Mouse (Mus musculus): ENCODE results near the gene Nnmt.

Nnmt gene

GRCm38 (mm10) chr9:48549056-48549455 lies 55.9 kb downstream of the Nnmt start:
- DNase-seq, result no peak

- DNase-seq, result no peak
Measured at GRCm38 (mm10) chr9:48547233-48547632, 57.7 kb downstream of the Nnmt start.

Data from cerebellum, adult 11-12 months (tissue).